ENCODE assay signal across 8 mouse cellular contexts in the genomic region with DNA sequence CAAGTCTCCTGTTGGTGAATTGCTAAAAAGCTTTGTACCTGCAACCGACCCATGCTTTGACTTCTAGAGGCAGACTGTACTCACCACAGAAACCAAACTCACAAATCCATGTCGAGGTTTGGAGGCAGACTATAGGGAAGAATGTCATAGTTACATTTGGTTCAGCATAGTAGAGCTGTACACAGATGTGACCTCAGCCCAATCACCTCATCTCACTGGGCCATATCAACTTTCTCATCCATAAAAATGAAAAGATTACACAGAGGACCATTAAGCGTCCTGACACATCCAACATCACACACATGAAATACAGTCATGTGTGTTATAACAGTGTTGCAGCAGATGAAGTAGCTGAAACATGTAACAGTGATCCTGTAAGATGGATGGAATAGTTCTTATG. TPM values are rescaled to one million over a fixed set of nuclear protein-coding genes. Genes with fewer than 3 reads are reported as not detected.
A peak's percentile ranks its signal among the peaks of the same experiment; 100 is the strongest.
DNase-seq lines count a peak whose midpoint lies in the region; ATAC-seq and TF ChIP-seq lines count a peak whose summit lies in the region.
"Had no signal": no experiment of that assay in that cellular context is flagged by ENCODE, and none has a peak within 500 bp of the region (broad histone marks: within the 10 kb centered on the region; RNA-seq: fewer than 3 reads in every experiment).

No protein-coding gene starts in this region.

- H3K4me2 ChIP-seq in hindbrain, embryonic 12.5 days (replicated peaks), result no peak overlapping the region; the same call in 1 of the 2 replicates
- no peak overlapping the region for H3K4me2 ChIP-seq in hindbrain, postnatal 0 days (ENCODE audit: low read depth, low read length)
- peak overlapping the region; percentile 44 for H3K4me2 ChIP-seq in midbrain, embryonic 12.5 days (replicated peaks)
- no peak overlapping the region for H3K4me2 ChIP-seq in midbrain, embryonic 14.5 days (ENCODE audit: low read length)
- H3K4me2 ChIP-seq in hindbrain, embryonic 14.5 days (replicated peaks), result no peak overlapping the region

- peak; percentile 38; the same call in 1 of the 2 replicates for ATAC-seq in hindbrain, embryonic 12.5 days (ENCODE audit: low FRiP score)
- ATAC-seq in hindbrain, postnatal 0 days, result no peak
- ATAC-seq in midbrain, embryonic 12.5 days (ENCODE audit: low FRiP score, low read depth), result 0 out of 2 replicates have a peak, but pooled peaks have one; percentile 28
- ATAC-seq in midbrain, embryonic 14.5 days (ENCODE audit: low FRiP score, low TSS enrichment), result no peak; the same call in 1 of the 2 replicates
- peak; percentile 21; the same call in 1 of the 2 replicates for ATAC-seq in hindbrain, embryonic 14.5 days (ENCODE audit: low FRiP score)
- no peak for ATAC-seq in erythroblast, adult 5-6 weeks (replicated peaks; ENCODE audit: low FRiP score, poor library complexity, severe bottlenecking)

- H3K27ac ChIP-seq in hindbrain, embryonic 12.5 days, result no peak overlapping the region
- no peak overlapping the region for H3K27ac ChIP-seq in hindbrain, postnatal 0 days
- no peak overlapping the region for H3K27ac ChIP-seq in midbrain, embryonic 12.5 days (replicated peaks)
- no peak overlapping the region for H3K27ac ChIP-seq in midbrain, embryonic 14.5 days (replicated peaks; ENCODE audit: low read depth, low read length)
- H3K27ac ChIP-seq in hindbrain, embryonic 14.5 days, result no peak overlapping the region

- H3K36me3 ChIP-seq in hindbrain, embryonic 12.5 days, result no peaks in the 10 kb centered on the region
- H3K36me3 ChIP-seq in hindbrain, postnatal 0 days (ENCODE audit: insufficient read depth, low read length), result no peaks in the 10 kb centered on the region
- H3K36me3 ChIP-seq in midbrain, embryonic 12.5 days, result no peaks in the 10 kb centered on the region
- no peaks in the 10 kb centered on the region for H3K36me3 ChIP-seq in midbrain, embryonic 14.5 days (ENCODE audit: control insufficient read depth, insufficient read depth, low read length)
- H3K36me3 ChIP-seq in hindbrain, embryonic 14.5 days (replicated peaks; ENCODE audit: control insufficient read depth, insufficient read depth), result no peaks in the 10 kb centered on the region

- WGBS in hindbrain, embryonic 12.5 days, result 47% methylated on average over 3 of the region's 3 CpGs
- 53% methylated on average over 3 of the region's 3 CpGs for WGBS in hindbrain, postnatal 0 days
- 60% methylated on average over 3 of the region's 3 CpGs for WGBS in midbrain, embryonic 12.5 days
- 51% methylated on average over 3 of the region's 3 CpGs for WGBS in midbrain, embryonic 14.5 days
- 57% methylated on average over 3 of the region's 3 CpGs for WGBS in hindbrain, embryonic 14.5 days

- H3K9me3 ChIP-seq in hindbrain, embryonic 12.5 days (replicated peaks), result no peaks in the 10 kb centered on the region
- no peaks in the 10 kb centered on the region for H3K9me3 ChIP-seq in hindbrain, postnatal 0 days (ENCODE audit: low read length)
- 0 out of 2 replicates have a peak, but pooled peaks cover 3% of the 10 kb centered on the region for H3K9me3 ChIP-seq in midbrain, embryonic 12.5 days
- H3K9me3 ChIP-seq in midbrain, embryonic 14.5 days (ENCODE audit: control insufficient read depth, low read length), result no peaks in the 10 kb centered on the region
- no peaks in the 10 kb centered on the region for H3K9me3 ChIP-seq in hindbrain, embryonic 14.5 days (ENCODE audit: control insufficient read depth, low read length)

- no peak for DNase-seq in hindbrain, postnatal 0 days (ENCODE audit: low spot score)
- DNase-seq in midbrain, embryonic 14.5 days, result no peak
- no peak for DNase-seq in hindbrain, embryonic 14.5 days (ENCODE audit: low spot score)
- DNase-seq in left cerebral cortex, adult 18-20 months (ENCODE audit: low spot score in 2 of 2), result no peak
- DNase-seq: thymus, postnatal 25 days had no signal

- no peak for TF ChIP-seq CTCF in hindbrain, postnatal 0 days (IDR thresholded peaks at IDR 0.05; ENCODE audit: low read depth)

- H3K9ac ChIP-seq in hindbrain, embryonic 12.5 days, result no peak overlapping the region
- no peak overlapping the region for H3K9ac ChIP-seq in hindbrain, postnatal 0 days (replicated peaks; ENCODE audit: low read length)
- H3K9ac ChIP-seq in midbrain, embryonic 12.5 days (replicated peaks), result no peak overlapping the region
- no peak overlapping the region for H3K9ac ChIP-seq in midbrain, embryonic 14.5 days (replicated peaks; ENCODE audit: low read length)
- no peak overlapping the region for H3K9ac ChIP-seq in hindbrain, embryonic 14.5 days

- H3K27me3 ChIP-seq in hindbrain, embryonic 12.5 days, result no peaks in the 10 kb centered on the region
- H3K27me3 ChIP-seq in hindbrain, postnatal 0 days (ENCODE audit: insufficient read depth, low read length), result no peaks in the 10 kb centered on the region
- no peaks in the 10 kb centered on the region for H3K27me3 ChIP-seq in midbrain, embryonic 12.5 days
- no peaks in the 10 kb centered on the region for H3K27me3 ChIP-seq in midbrain, embryonic 14.5 days (ENCODE audit: control insufficient read depth, insufficient read depth, low read length)
- H3K27me3 ChIP-seq in hindbrain, embryonic 14.5 days (ENCODE audit: control insufficient read depth, insufficient read depth, low read length), result no peaks in the 10 kb centered on the region

- H3K4me1 ChIP-seq in hindbrain, embryonic 12.5 days, result peaks cover 15% of the 10 kb centered on the region
- no peaks in the 10 kb centered on the region for H3K4me1 ChIP-seq in hindbrain, postnatal 0 days (ENCODE audit: insufficient read depth, low read length)
- H3K4me1 ChIP-seq in midbrain, embryonic 12.5 days, result peaks cover 7% of the 10 kb centered on the region
- H3K4me1 ChIP-seq in midbrain, embryonic 14.5 days (ENCODE audit: control insufficient read depth, insufficient read depth, low read length), result peaks cover 4% of the 10 kb centered on the region
- peaks cover 13% of the 10 kb centered on the region; the same call in 1 of the 2 replicates for H3K4me1 ChIP-seq in hindbrain, embryonic 14.5 days (replicated peaks; ENCODE audit: control insufficient read depth, insufficient read depth, low read length)

- H3K4me3 ChIP-seq in hindbrain, embryonic 12.5 days, result no peak overlapping the region
- no peak overlapping the region for H3K4me3 ChIP-seq in hindbrain, postnatal 0 days (ENCODE audit: low read length)
- H3K4me3 ChIP-seq in midbrain, embryonic 12.5 days, result no peak overlapping the region
- H3K4me3 ChIP-seq in midbrain, embryonic 14.5 days (replicated peaks; ENCODE audit: low read depth, low read length), result no peak overlapping the region
- no peak overlapping the region for H3K4me3 ChIP-seq in hindbrain, embryonic 14.5 days (replicated peaks; ENCODE audit: low read length)

RNA-seq across cellular contexts. Expression of a gene that starts 19.3 kb away (rescaled TPM):
- 9.4 and 10.9 TPM in 2 replicates for polyA plus RNA-seq in hindbrain, embryonic 12.5 days (2016; fragmentation: Nextera tagmentation; extraction: Ambion mirVana)
- 15.4 and 16.2 TPM in 2 replicates for total RNA-seq in hindbrain, postnatal 0 days (2014; rRNA removed)
- 7.2 and 8.2 TPM in 2 replicates for polyA plus RNA-seq in hindbrain, postnatal 0 days (2015; fragmentation: Nextera tagmentation; extraction: Ambion mirVana)
- 6.9 and 7.2 TPM in 2 replicates for polyA plus RNA-seq in midbrain, embryonic 12.5 days (2016; fragmentation: Nextera tagmentation; extraction: Ambion mirVana)
- 8.0 and 8.3 TPM in 2 replicates for polyA plus RNA-seq in midbrain, embryonic 14.5 days (2014; fragmentation: Nextera tagmentation; extraction: Ambion mirVana)
- 6.0 and 7.8 TPM in 2 replicates for polyA plus RNA-seq in hindbrain, embryonic 14.5 days (2014; fragmentation: Nextera tagmentation; extraction: Ambion mirVana)
- 5.2 and 10.2 TPM in 2 replicates for total RNA-seq in erythroblast, adult 5-6 weeks (2015; ENCODE audit: low replicate concordance)
- 8.9 and 9.2 TPM in 2 replicates for total RNA-seq in erythroblast, adult 5-6 weeks (2017; ENCODE audit: low replicate concordance)
- total RNA-seq in left cerebral cortex, adult 18-20 months (2021), result 10 to 100 TPM; 20.1 to 22.1 TPM

Comparison
In these comparisons a context has a peak if more than half of its experiments do, and no peak if none do; other contexts are left out.
1. ATAC-seq: peak in hindbrain, embryonic 12.5 days (single experiment), midbrain, embryonic 12.5 days (single experiment) and hindbrain, embryonic 14.5 days (single experiment); none in hindbrain, postnatal 0 days (single experiment), midbrain, embryonic 14.5 days (single experiment) and erythroblast, adult 5-6 weeks (single experiment).